Mouse (Mus musculus) hindbrain, postnatal 0 days (tissue): Measurements from ENCODE around the gene Zcrb1. TPM values are rescaled to one million over a fixed set of nuclear protein-coding genes. Genes with fewer than 3 reads are reported as not detected.

ENCODE experiments used
- ATAC-seq: fragments of 200-750 bp; cut with Nextera tagmentation; 2 replicates; pipeline ENCODE4 v1.8.0; 2017; ENCODE audit warnings: mild to moderate bottlenecking, moderate TSS enrichment, moderate library complexity
- DNase-seq: peaks from one replicate; pipeline ENCODE4 v3.0.0-alpha.2; 2015; ENCODE audit warnings: low spot score
- H3K27ac ChIP-seq: fragments of 300-500 bp; sonication (generic); 2 replicates; pipeline ENCODE4 v1.5.1; 2014; ENCODE audit warnings: mild to moderate bottlenecking
- H3K27me3 ChIP-seq: fragments of 300-500 bp; sonication (generic); 2 replicates; pipeline ENCODE4 v1.6.1; 2014; ENCODE audit warnings: low read length, mixed read lengths; ENCODE audit not compliant: insufficient read depth
- H3K36me3 ChIP-seq: fragments of 300-500 bp; sonication (generic); 2 replicates; pipeline ENCODE4 v1.6.1; 2014; ENCODE audit warnings: low read length, mixed read lengths; ENCODE audit not compliant: insufficient read depth
- H3K4me1 ChIP-seq: fragments of 300-500 bp; sonication (generic); 2 replicates; pipeline ENCODE4 v1.6.1; 2014; ENCODE audit warnings: antibody characterized with exemption, low read length, mixed read lengths; ENCODE audit not compliant: insufficient read depth
- H3K4me2 ChIP-seq: fragments of 300-500 bp; sonication (generic); 2 replicates; pipeline ENCODE4 v1.6.1; 2014; ENCODE audit warnings: low read depth, mild to moderate bottlenecking, low read length, moderate library complexity, mixed read lengths
- H3K4me3 ChIP-seq: fragments of 300-500 bp; sonication (generic); 2 replicates; pipeline ENCODE4 v1.5.1; 2014; ENCODE audit warnings: low read length
- H3K9ac ChIP-seq: fragments of 300-500 bp; sonication (generic); replicated peaks from 2 replicates; pipeline ENCODE4 v1.6.1; 2014; ENCODE audit warnings: mild to moderate bottlenecking, low read length, moderate library complexity, mixed read lengths
- H3K9me3 ChIP-seq: fragments of 300-500 bp; sonication (generic); 2 replicates; pipeline ENCODE4 v1.6.1; 2016; ENCODE audit warnings: low read length, mixed read lengths
- CTCF ChIP-seq: IDR thresholded peaks from 2 replicates; pipeline ENCODE4 v1.5.1; 2016; ENCODE audit warnings: antibody characterized with exemption, control low read depth, low read depth
- WGBS: fragments of 180-500 bp; shearing (Covaris S2); extraction: QIAGEN DNeasy Blood & Tissue Kit; methylation state at CpG from one replicate; pipeline ENCODE4 v1.1.7; 2014; 5-methylcytosine and 5-hydroxymethylcytosine counted together
- polyA plus RNA-seq: library from polyadenylated mRNA; unstranded; fragments of >200 nt; fragmentation: Nextera tagmentation; extraction: Ambion mirVana; gene quantifications from 2 replicates; pipeline ENCODE4 v1.2.1, GENCODE M21; 2015
- total RNA-seq: library from RNA; depleted of rRNA; stranded (reverse); fragments of >200 nt; gene quantifications from 2 replicates; pipeline ENCODE4 v1.2.3, GENCODE M21; 2014; rRNA removed

Gene Zcrb1
- total and polyA plus RNA-seq, 2 experiments from 2014 or later: 27.8 to 161 TPM

DNA sequence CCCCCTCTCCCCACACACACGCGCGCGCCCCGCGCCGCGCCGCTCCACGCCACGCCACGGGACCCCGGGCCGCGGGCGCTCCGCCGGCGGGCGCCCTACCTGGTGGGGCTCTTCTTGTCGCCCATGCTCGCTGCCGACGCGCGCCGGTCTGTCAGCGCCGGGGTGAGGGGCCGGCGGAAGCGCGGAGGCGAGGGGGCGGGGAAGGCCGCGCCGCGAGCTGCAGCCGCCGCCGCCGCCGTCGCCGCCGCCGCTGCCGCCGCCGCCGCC lies 61.5 kb downstream of the Zcrb1 start:
- H3K4me2 ChIP-seq: peak overlapping the region; percentile 83
- WGBS: 4% methylated on average over 9 of the region's 52 CpGs
- ATAC-seq (no peak; the same call in 1 of the 2 replicates), DNase-seq (no peak)
- peak overlapping the region; percentile 96 for H3K27ac ChIP-seq
- H3K4me1 ChIP-seq: no peaks in the 10 kb centered on the region; the same call in 1 of the 2 replicates
- H3K9me3 ChIP-seq: no peaks in the 10 kb centered on the region
- TF ChIP-seq CTCF: no peak
- H3K27me3 ChIP-seq: no peaks in the 10 kb centered on the region
- H3K4me3 ChIP-seq: peak overlapping the region; percentile 94
- H3K9ac ChIP-seq: peak overlapping the region; percentile 95
- no peaks in the 10 kb centered on the region for H3K36me3 ChIP-seq

Other genes with a start within 250 kb of the Zcrb1 start
- gene Gxylt1, start 123.2 kb downstream of the Zcrb1 start, total RNA-seq: 3.1 and 4.9 TPM in 2 replicates
- 3.9 and 4.0 TPM in 2 replicates for gene Gxylt1, start 123.2 kb downstream of the Zcrb1 start, polyA plus RNA-seq
- 79.9 and 80.1 TPM in 2 replicates for gene Yaf2, start 61.4 kb downstream of the Zcrb1 start, total RNA-seq
- gene Yaf2, start 61.4 kb downstream of the Zcrb1 start, polyA plus RNA-seq: 148 and 158 TPM in 2 replicates
- gene Pphln1, start within 50 bp of the Zcrb1 start, total RNA-seq: 27.0 and 36.3 TPM in 2 replicates
- gene Pphln1, start within 50 bp of the Zcrb1 start, polyA plus RNA-seq: 36.7 and 38.0 TPM in 2 replicates
- 14.5 and 17.1 TPM in 2 replicates for gene Prickle1, start 197.6 kb upstream of the Zcrb1 start, total RNA-seq
- gene Prickle1, start 197.6 kb upstream of the Zcrb1 start, polyA plus RNA-seq: 16.0 and 16.2 TPM in 2 replicates